Mouse (Mus musculus): ENCODE results near the gene Gkap1.
A peak's percentile ranks its signal among the peaks of the same experiment; 100 is the strongest.

Gene Gkap1

GRCm38 (mm10) chr13:58201343-58201742 lies 74.2 kb downstream of the Gkap1 start:
- no peak for DNase-seq (ENCODE audit: low read depth, low spot score)

DNA sequence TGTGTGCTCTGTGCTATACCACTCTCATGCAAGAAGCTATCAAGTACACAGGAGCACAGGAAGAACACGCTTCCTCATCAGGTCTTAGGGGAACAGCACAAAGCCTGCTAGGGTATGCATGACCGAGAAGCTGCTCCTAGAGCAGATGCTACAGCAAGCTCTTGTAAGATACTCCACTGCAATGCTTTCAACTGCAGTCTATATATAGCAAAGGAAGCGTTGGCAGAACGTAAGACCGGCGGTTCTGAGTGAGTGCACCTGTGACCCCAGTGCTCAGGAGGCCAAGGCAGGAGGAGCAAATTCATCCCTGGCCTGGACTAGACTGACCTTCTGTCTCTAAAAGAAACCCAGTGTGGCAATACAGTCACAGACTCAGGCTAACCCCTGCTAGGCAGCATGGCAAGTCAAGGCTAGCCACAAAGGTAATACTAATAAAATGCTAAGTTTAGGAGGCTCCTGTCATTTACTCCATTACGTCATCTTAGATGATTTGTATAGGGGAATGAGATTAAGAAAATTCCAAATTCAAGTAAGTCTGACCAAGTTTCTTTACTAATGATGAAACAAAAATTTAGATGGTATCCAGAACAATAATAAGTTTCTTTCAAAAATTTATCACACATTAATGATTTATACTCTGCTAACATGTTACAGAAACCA lies 77.4 kb downstream of the Gkap1 start:
- no peak for DNase-seq (ENCODE audit: low read depth, low spot score)

GRCm38 (mm10) chr13:58197211-58197610 lies 78.3 kb downstream of the Gkap1 start:
- no peak for DNase-seq (ENCODE audit: low read depth, low spot score)

GRCm38 (mm10) chr13:58194908-58195307 lies 80.6 kb downstream of the Gkap1 start:
- DNase-seq (ENCODE audit: low read depth, low spot score), result no peak

GRCm38 (mm10) chr13:58193221-58193620 lies 82.3 kb downstream of the Gkap1 start:
- DNase-seq (ENCODE audit: low read depth, low spot score), result no peak

- no peak for DNase-seq (ENCODE audit: low read depth, low spot score)
Measured at GRCm38 (mm10) chr13:58192146-58192545, 83.4 kb downstream of the Gkap1 start.

- DNase-seq (ENCODE audit: low read depth, low spot score), result no peak
Measured at GRCm38 (mm10) chr13:58191516-58191915, 84.0 kb downstream of the Gkap1 start.

DNA sequence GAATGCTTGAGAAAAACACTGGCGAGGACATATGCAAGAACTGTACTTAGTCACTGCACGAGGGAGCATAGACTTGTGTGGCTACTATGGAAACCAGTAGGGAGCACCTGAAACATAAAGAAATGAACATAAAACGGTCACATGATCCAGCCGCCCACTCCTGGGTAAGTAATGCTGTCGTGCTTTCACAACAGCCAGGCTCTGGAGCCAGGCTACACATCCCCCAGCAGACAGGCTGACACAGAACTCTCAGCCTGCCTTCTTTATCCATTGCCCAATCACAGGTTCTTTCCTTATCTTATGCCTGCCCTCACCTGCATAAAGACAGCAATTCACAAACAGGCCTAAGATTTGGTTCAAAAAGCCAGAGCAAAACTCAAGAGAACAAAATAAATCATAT lies 86.0 kb downstream of the Gkap1 start:
- no peak for DNase-seq (ENCODE audit: low read depth, low spot score)

GRCm38 (mm10) chr13:58188412-58188811 lies 87.1 kb downstream of the Gkap1 start:
- DNase-seq (ENCODE audit: low read depth, low spot score), result peak; percentile 69

DNA sequence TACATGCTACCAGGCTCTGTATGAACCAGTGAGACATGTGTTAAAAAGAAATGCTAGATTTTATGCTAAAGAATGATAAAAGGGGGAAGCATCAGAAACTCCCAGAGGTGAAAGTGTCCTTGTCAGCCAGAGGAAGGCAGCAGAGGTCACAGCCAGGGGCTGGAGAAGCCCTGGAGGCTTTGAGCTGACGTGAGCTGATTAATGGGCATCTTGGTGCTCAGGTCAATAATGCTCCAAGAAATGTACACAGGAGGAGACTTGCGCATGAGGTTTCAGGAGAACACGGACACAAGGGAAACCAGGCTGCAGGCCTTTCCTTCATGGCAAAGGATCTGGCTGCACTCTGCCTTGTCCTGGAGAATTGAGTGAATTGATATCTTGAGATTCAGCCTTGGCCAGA lies 87.7 kb downstream of the Gkap1 start:
- DNase-seq (ENCODE audit: low read depth, low spot score), result no peak

DNA sequence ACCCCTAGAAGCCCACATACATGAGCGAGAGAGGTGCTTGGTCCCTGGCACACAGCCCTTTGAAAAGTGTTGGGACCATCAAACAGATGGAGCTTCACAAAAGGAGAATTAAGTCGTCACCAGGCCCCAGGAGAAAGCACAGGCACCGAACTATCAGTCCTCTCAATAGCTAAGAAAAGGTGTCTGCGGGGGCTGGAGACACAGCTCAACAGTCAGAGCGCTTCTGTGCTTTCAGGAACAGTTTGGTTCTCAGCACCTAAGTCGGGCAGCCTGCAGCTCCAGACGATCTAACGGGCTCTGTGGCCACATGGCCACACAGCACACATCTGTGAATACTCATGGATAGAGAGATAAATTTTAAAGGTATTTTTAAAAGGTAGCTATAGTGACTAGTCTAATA lies 89.2 kb downstream of the Gkap1 start:
- no peak for DNase-seq (ENCODE audit: low read depth, low spot score)

GRCm38 (mm10) chr13:58184111-58184510 lies 91.4 kb downstream of the Gkap1 start:
- DNase-seq (ENCODE audit: low read depth, low spot score), result no peak

All from c-Kit-negative CD71-positive TER-119-positive erythroid progenitor cells, embryonic 14.5 days (primary cell).